Mouse (Mus musculus) lung, embryonic 14.5 days (tissue): Measurements from ENCODE around the gene Col4a6. TPM values are rescaled to one million over a fixed set of nuclear protein-coding genes. Genes with fewer than 3 reads are reported as not detected.

Experiments
- ATAC-seq: fragments of 200-750 bp; cut with Nextera tagmentation; 2 replicates; pipeline ENCODE4 v1.8.0; 2017; ENCODE audit warnings: mild to moderate bottlenecking, moderate TSS enrichment, moderate library complexity; ENCODE audit not compliant: insufficient read depth
- DNase-seq: peaks from one replicate; pipeline ENCODE4 v3.0.0-alpha.2; 2015
- H3K27ac ChIP-seq: fragments of 300-500 bp; sonication (generic); 2 replicates; pipeline ENCODE4 v1.5.1; 2014; ENCODE audit warnings: low read depth, mild to moderate bottlenecking, moderate library complexity
- H3K27me3 ChIP-seq: fragments of 300-500 bp; sonication (generic); 2 replicates; pipeline ENCODE4 v1.6.1; 2014; ENCODE audit warnings: low read length, control low read depth; ENCODE audit not compliant: insufficient read depth
- H3K36me3 ChIP-seq: fragments of 300-500 bp; sonication (generic); 2 replicates; pipeline ENCODE4 v1.6.1; 2014; ENCODE audit warnings: control low read depth; ENCODE audit not compliant: insufficient read depth
- H3K4me1 ChIP-seq: fragments of 300-500 bp; sonication (generic); 2 replicates; pipeline ENCODE4 v1.6.1; 2014; ENCODE audit warnings: antibody characterized with exemption, control low read depth; ENCODE audit not compliant: insufficient read depth
- H3K4me2 ChIP-seq: fragments of 300-500 bp; sonication (generic); 2 replicates; pipeline ENCODE4 v1.6.1; 2014; ENCODE audit warnings: mild to moderate bottlenecking
- H3K4me3 ChIP-seq: fragments of 300-500 bp; sonication (generic); 2 replicates; pipeline ENCODE4 v1.5.1; 2014; ENCODE audit warnings: low read depth, low read length
- H3K9ac ChIP-seq: fragments of 300-500 bp; sonication (generic); 2 replicates; pipeline ENCODE4 v1.6.1; 2014
- H3K9me3 ChIP-seq: fragments of 300-500 bp; sonication (generic); 2 replicates; pipeline ENCODE4 v1.6.1; 2016; ENCODE audit warnings: low read depth, low read length, control low read depth
- CTCF ChIP-seq: IDR thresholded peaks from 2 replicates; pipeline ENCODE4 v1.5.1; 2016; ENCODE audit warnings: antibody characterized with exemption, low read depth
- WGBS: fragments of 180-500 bp; shearing (Covaris S2); extraction: QIAGEN DNeasy Blood & Tissue Kit; methylation state at CpG from one replicate; pipeline ENCODE4 v1.1.7; 2014; 5-methylcytosine and 5-hydroxymethylcytosine counted together
- polyA plus RNA-seq: library from polyadenylated mRNA; unstranded; fragments of >200 nt; fragmentation: Nextera tagmentation; extraction: Ambion mirVana; gene quantifications from 2 replicates; pipeline ENCODE4 v1.2.1, GENCODE M21; 2014

The Col4a6 gene
- polyA plus RNA-seq, 1 experiment from 2014 or later: 7.8 TPM

- peak; percentile 36 for DNase-seq
- no peak overlapping the region for H3K27ac ChIP-seq
- TF ChIP-seq CTCF: no peak
- no peaks in the 10 kb centered on the region for H3K4me1 ChIP-seq
- peak; percentile 62; the same call in 1 of the 2 replicates for ATAC-seq
- H3K9ac ChIP-seq: no peak overlapping the region
- WGBS: 26% methylated on average over 2 of the region's 2 CpGs
- H3K4me2 ChIP-seq: no peak overlapping the region
- no peaks in the 10 kb centered on the region for H3K36me3 ChIP-seq
- H3K9me3 ChIP-seq: no peaks in the 10 kb centered on the region
- no peak overlapping the region for H3K4me3 ChIP-seq
- H3K27me3 ChIP-seq: no peaks in the 10 kb centered on the region
Observed at GRCm38 (mm10) chrX:141341417-141341816, 132.5 kb downstream of the Col4a6 start.

- Histone ChIP-seq H3K36me3 (no peaks in the 10 kb centered on the region), H3K27ac (no peak overlapping the region), H3K9me3 (no peaks in the 10 kb centered on the region), H3K9ac (no peak overlapping the region), H3K4me3 (no peak overlapping the region), H3K27me3 (no peaks in the 10 kb centered on the region), H3K4me1 (no peaks in the 10 kb centered on the region), H3K4me2 (no peak overlapping the region)
- DNase-seq (no peak), ATAC-seq (no peak)
- TF ChIP-seq CTCF: no peak
- 72% methylated on average over 2 of the region's 2 CpGs for WGBS
Observed at GRCm38 (mm10) chrX:141328044-141328443, 145.8 kb downstream of the Col4a6 start.

- no peak for TF ChIP-seq CTCF
- Histone ChIP-seq H3K9ac (no peak overlapping the region), H3K4me2 (no peak overlapping the region), H3K27me3 (no peaks in the 10 kb centered on the region), H3K36me3 (no peaks in the 10 kb centered on the region), H3K4me1 (no peaks in the 10 kb centered on the region), H3K4me3 (no peak overlapping the region), H3K9me3 (no peaks in the 10 kb centered on the region), H3K27ac (peak overlapping the region; percentile 42; the same call in 1 of the 2 replicates)
- 37% methylated on average over 3 of the region's 3 CpGs for WGBS
- DNase-seq: peak; percentile 43
- peak; percentile 28; the same call in 1 of the 2 replicates for ATAC-seq
Observed at GRCm38 (mm10) chrX:141324201-141324600, 149.7 kb downstream of the Col4a6 start.

GRCm38 (mm10) chrX:141316217-141316616, 157.7 kb downstream of the Col4a6 start:
- Histone ChIP-seq H3K4me1 (peaks cover 3% of the 10 kb centered on the region; the same call in 1 of the 2 replicates), H3K9me3 (no peaks in the 10 kb centered on the region), H3K9ac (no peak overlapping the region), H3K27ac (no peak overlapping the region), H3K27me3 (no peaks in the 10 kb centered on the region), H3K4me2 (no peak overlapping the region), H3K36me3 (no peaks in the 10 kb centered on the region), H3K4me3 (no peak overlapping the region)
- 46% methylated on average over 1 of the region's 1 CpGs for WGBS
- DNase-seq: no peak
- no peak for TF ChIP-seq CTCF
- ATAC-seq: no peak

- no peak overlapping the region for H3K4me2 ChIP-seq
- no peak for TF ChIP-seq CTCF
- peaks cover 3% of the 10 kb centered on the region; the same call in 1 of the 2 replicates for H3K4me1 ChIP-seq
- H3K4me3 ChIP-seq: no peak overlapping the region
- no peak overlapping the region for H3K9ac ChIP-seq
- H3K36me3 ChIP-seq: no peaks in the 10 kb centered on the region
- 16% methylated on average over 3 of the region's 3 CpGs for WGBS
- DNase-seq (peak; percentile 51), ATAC-seq (no peak)
- no peaks in the 10 kb centered on the region for H3K9me3 ChIP-seq
- no peaks in the 10 kb centered on the region for H3K27me3 ChIP-seq
- no peak overlapping the region for H3K27ac ChIP-seq
Observed at GRCm38 (mm10) chrX:141315795-141316194, 158.1 kb downstream of the Col4a6 start.

- 68% methylated on average over 3 of the region's 3 CpGs for WGBS
- no peak overlapping the region for H3K9ac ChIP-seq
- no peak overlapping the region for H3K4me3 ChIP-seq
- H3K27me3 ChIP-seq: no peaks in the 10 kb centered on the region
- no peak for ATAC-seq
- no peaks in the 10 kb centered on the region for H3K36me3 ChIP-seq
- DNase-seq: no peak
- no peak overlapping the region for H3K27ac ChIP-seq
- no peak overlapping the region for H3K4me2 ChIP-seq
- H3K9me3 ChIP-seq: no peaks in the 10 kb centered on the region
- no peak for TF ChIP-seq CTCF
- no peaks in the 10 kb centered on the region for H3K4me1 ChIP-seq
Observed at GRCm38 (mm10) chrX:141292702-141293462, 181.0 kb downstream of the Col4a6 start.

- no peak overlapping the region for H3K27ac ChIP-seq
- TF ChIP-seq CTCF: no peak
- no peaks in the 10 kb centered on the region for H3K36me3 ChIP-seq
- H3K4me2 ChIP-seq: no peak overlapping the region
- ATAC-seq (no peak), DNase-seq (no peak)
- H3K9ac ChIP-seq: no peak overlapping the region
- 83% methylated on average over 2 of the region's 2 CpGs for WGBS
- H3K9me3 ChIP-seq: no peaks in the 10 kb centered on the region
- no peaks in the 10 kb centered on the region for H3K27me3 ChIP-seq
- no peak overlapping the region for H3K4me3 ChIP-seq
- no peaks in the 10 kb centered on the region for H3K4me1 ChIP-seq
Observed at GRCm38 (mm10) chrX:141276397-141276796, 197.5 kb downstream of the Col4a6 start.
